Mouse (Mus musculus): ENCODE measurements around the gene Net1.

DNA sequence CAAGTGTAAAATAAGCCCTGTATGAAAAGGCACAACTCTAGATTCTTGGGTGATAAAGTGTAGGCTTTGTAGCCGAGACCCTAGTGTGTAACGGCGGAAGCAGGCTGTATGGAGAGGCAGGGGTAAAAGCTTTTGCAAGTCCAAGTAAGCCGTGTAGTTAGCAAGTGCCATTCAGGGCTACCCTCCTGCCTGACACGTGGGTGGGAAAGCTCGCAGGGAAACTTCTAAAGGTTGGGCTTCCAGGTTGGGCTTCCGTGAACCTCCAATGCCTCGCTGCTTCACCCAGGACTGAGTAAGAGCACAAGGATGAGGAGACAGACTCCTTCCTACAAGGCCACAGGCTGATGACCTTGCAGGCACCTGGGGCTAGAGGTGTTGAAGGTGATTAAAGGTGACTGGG is 23.5 kb downstream of the Net1 start:
- TF ChIP-seq CTCF (IDR thresholded peaks at IDR 0.05; ENCODE audit: low read depth) (no peak), EP300 (IDR thresholded peaks at IDR 0.05; ENCODE audit: low read depth) (no peak)

All from liver, postnatal 0 days (tissue).